Mouse (Mus musculus): Measurements from ENCODE around the gene Hid1.

GRCm38 (mm10) chr11:115372015-115372414, 4.5 kb upstream of the Hid1 start:
- TF ChIP-seq CTCF (IDR thresholded peaks at IDR 0.05; ENCODE audit: extremely low read depth, insufficient read length, insufficient replicate concordance, low read depth, low read length) (no peak), POLR2A (IDR thresholded peaks at IDR 0.05; ENCODE audit: low read depth, low read length) (no peak)

Measured in small intestine, adult 2 months (tissue).